ENCODE assay signal across 8 mouse cellular contexts in the genomic region with DNA sequence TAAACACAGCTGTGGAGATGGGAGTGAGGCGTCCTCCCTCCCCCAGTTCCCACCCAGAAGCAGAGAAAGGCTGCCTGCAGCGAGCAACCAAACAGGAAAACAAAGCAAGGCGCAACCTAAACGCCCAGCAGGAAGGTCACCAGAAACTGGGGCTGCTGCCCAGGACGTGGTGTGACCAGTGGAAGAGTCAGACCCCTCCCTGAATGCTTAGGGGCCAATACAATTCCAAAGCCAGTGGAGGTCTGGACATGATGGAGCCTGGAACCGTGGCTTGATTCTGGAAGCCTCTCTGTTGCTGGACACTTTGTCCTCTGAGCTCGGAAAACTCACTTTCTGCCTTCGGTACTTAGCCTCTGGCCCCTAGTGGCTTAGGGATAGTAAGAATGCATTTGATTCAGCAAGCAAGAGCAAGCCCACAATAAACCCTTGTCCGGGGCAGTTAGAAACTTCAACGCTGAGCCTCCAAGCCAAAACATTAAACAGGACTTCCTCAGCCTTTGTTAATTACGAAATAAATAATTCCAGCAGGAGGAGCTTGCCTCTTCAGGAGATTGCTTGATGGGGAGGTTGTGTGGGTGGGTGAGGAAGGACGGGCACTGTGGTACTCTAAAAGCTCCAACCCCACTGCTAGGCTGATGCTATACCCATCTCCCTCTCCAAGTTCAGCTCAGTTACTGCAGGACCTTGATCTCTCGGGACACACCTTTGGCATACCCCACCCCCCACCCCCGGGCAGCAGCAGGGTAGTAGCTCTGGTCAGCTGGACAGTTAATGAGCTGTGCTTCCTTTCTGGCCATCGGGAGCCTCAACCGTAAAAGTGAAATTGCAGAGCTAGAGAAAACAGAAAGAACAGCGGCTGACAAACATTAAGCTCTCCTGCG. TPM values are rescaled to one million over a fixed set of nuclear protein-coding genes. Genes with fewer than 3 reads are reported as not detected.
DNase-seq lines count a peak whose midpoint lies in the region; ATAC-seq lines count a peak whose summit lies in the region.

No protein-coding gene starts in this region.

- H3K9ac ChIP-seq in lung, embryonic 15.5 days, result peak overlapping the region; percentile 17

- WGBS in heart, embryonic 10.5 days, result 7% methylated on average over 18 of the region's 18 CpGs
- WGBS in lung, embryonic 15.5 days, result 4% methylated on average over 18 of the region's 18 CpGs

- H3K27me3 ChIP-seq in heart, embryonic 10.5 days (ENCODE audit: insufficient read depth, poor library complexity, severe bottlenecking), result no peaks in the 10 kb centered on the region
- H3K27me3 ChIP-seq in lung, embryonic 15.5 days, result no peaks in the 10 kb centered on the region

- no peaks in the 10 kb centered on the region for H3K9me3 ChIP-seq in heart, embryonic 10.5 days
- H3K9me3 ChIP-seq in lung, embryonic 15.5 days, result no peaks in the 10 kb centered on the region

- no peaks in the 10 kb centered on the region for H3K36me3 ChIP-seq in heart, embryonic 10.5 days
- H3K36me3 ChIP-seq in lung, embryonic 15.5 days, result no peaks in the 10 kb centered on the region

- H3K4me1 ChIP-seq in heart, embryonic 10.5 days, result peaks cover 38% of the 10 kb centered on the region
- H3K4me1 ChIP-seq in lung, embryonic 15.5 days, result peaks cover 32% of the 10 kb centered on the region

- H3K4me2 ChIP-seq in lung, embryonic 15.5 days, result peak overlapping the region; percentile 57

- peak; percentile 66 for ATAC-seq in lung, embryonic 15.5 days (ENCODE audit: borderline replicate concordance, extremely low read depth, low FRiP score, low TSS enrichment)

- peak overlapping the region; percentile 87 for H3K27ac ChIP-seq in heart, embryonic 10.5 days
- H3K27ac ChIP-seq in lung, embryonic 15.5 days, result peak overlapping the region; percentile 98

- peak; percentile 22 for DNase-seq in layer of hippocampus, adult 11-12 months (ENCODE audit: low spot score)
- no peak for DNase-seq in layer of hippocampus, adult 9-11 months
- peak; percentile 60 for DNase-seq in embryo, embryonic 11 days
- no peak for DNase-seq in heart, embryonic 10.5 days (ENCODE audit: low spot score)
- peak; percentile 70 to 79 for DNase-seq in kidney, adult 8-10 months
- peak; percentile 87 for DNase-seq in skeletal muscle tissue, adult 2 months (ENCODE audit: low read depth, low spot score)
- DNase-seq in frontal cortex, postnatal 14 days (ENCODE audit: low spot score in 2 of 2), result no peak

- H3K4me3 ChIP-seq in heart, embryonic 10.5 days, result peak overlapping the region; percentile 27
- H3K4me3 ChIP-seq in lung, embryonic 15.5 days, result peak overlapping the region; percentile 33

RNA-seq across cellular contexts. Expression of a gene that starts 5.0 kb away (rescaled TPM):
- polyA plus RNA-seq in heart, embryonic 10.5 days (2016; fragmentation: Nextera tagmentation; extraction: Ambion mirVana), result 12.9 and 13.3 TPM in 2 replicates
- 16.2 and 19.2 TPM in 2 replicates for polyA plus RNA-seq in lung, embryonic 15.5 days (2015; fragmentation: Nextera tagmentation; extraction: Ambion mirVana)

RNA-seq across cellular contexts. Expression of a gene that starts 14.6 kb away (rescaled TPM):
- 166 and 202 TPM in 2 replicates for polyA plus RNA-seq in heart, embryonic 10.5 days (2016; fragmentation: Nextera tagmentation; extraction: Ambion mirVana)
- 264 and 286 TPM in 2 replicates for polyA plus RNA-seq in lung, embryonic 15.5 days (2015; fragmentation: Nextera tagmentation; extraction: Ambion mirVana)

RNA-seq across cellular contexts. Expression of a gene that starts 22.3 kb away (rescaled TPM):
- 130 and 137 TPM in 2 replicates for polyA plus RNA-seq in heart, embryonic 10.5 days (2016; fragmentation: Nextera tagmentation; extraction: Ambion mirVana)
- polyA plus RNA-seq in lung, embryonic 15.5 days (2015; fragmentation: Nextera tagmentation; extraction: Ambion mirVana), result 127 and 128 TPM in 2 replicates

RNA-seq across cellular contexts. Expression of a gene that starts 29.1 kb away (rescaled TPM):
- polyA plus RNA-seq in heart, embryonic 10.5 days (2016; fragmentation: Nextera tagmentation; extraction: Ambion mirVana), result 13.9 and 14.8 TPM in 2 replicates
- 3.7 and 5.0 TPM in 2 replicates for polyA plus RNA-seq in lung, embryonic 15.5 days (2015; fragmentation: Nextera tagmentation; extraction: Ambion mirVana)

RNA-seq across cellular contexts. Expression of a gene that starts 47.6 kb away (rescaled TPM):
- polyA plus RNA-seq in heart, embryonic 10.5 days (2016; fragmentation: Nextera tagmentation; extraction: Ambion mirVana), result 0.79 and 1.6 TPM in 2 replicates
- polyA plus RNA-seq in lung, embryonic 15.5 days (2015; fragmentation: Nextera tagmentation; extraction: Ambion mirVana), result 1.3 and 1.7 TPM in 2 replicates

Comparison
In these comparisons a context has a peak if more than half of its experiments do, and no peak if none do; other contexts are left out.
1. DNase-seq: peak in layer of hippocampus, adult 11-12 months (single experiment), embryo, embryonic 11 days (single experiment), kidney, adult 8-10 months (2 of 2) and skeletal muscle tissue, adult 2 months (single experiment); none in layer of hippocampus, adult 9-11 months (single experiment), heart, embryonic 10.5 days (single experiment) and frontal cortex, postnatal 14 days (0 of 2).